Mouse (Mus musculus) heart, adult 11 months (tissue): Measurements from ENCODE around the gene Gpr61.

Source experiments
- DNase-seq: peaks from one replicate; pipeline ENCODE4 v3.0.0; 2022

Gene Gpr61

GRCm38 (mm10) chr3:108178756-108179715 lies 24.4 kb upstream of the Gpr61 start:
- peak; percentile 80 for DNase-seq

GRCm38 (mm10) chr3:108174672-108175531 lies 20.2 kb upstream of the Gpr61 start:
- DNase-seq: peak; percentile 93

- no peak for DNase-seq
Observed at GRCm38 (mm10) chr3:108169199-108169598, 14.5 kb upstream of the Gpr61 start.

DNA sequence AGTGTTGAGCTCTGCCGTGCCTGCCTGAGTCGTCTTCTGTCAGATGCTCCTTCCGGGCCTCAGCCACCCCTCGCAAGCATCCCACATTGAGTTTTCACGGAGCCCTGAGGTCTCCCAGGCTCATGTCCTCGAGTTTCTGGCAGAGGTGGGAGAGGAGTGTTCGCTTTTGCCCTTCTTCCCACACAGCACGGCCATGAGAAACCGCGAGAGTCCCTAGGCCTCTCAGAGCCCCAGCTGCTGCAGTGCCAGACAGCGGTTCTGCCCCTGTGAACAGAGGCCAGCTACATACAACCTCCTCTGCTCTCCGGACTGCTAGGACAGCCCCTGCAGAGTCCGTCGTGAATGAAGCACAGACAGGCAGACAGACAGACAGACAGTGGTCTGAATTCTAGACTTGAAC lies 12.8 kb upstream of the Gpr61 start:
- DNase-seq: peak; percentile 92

- peak; percentile 98 for DNase-seq
Observed at GRCm38 (mm10) chr3:108166486-108167211, 12.0 kb upstream of the Gpr61 start.

DNA sequence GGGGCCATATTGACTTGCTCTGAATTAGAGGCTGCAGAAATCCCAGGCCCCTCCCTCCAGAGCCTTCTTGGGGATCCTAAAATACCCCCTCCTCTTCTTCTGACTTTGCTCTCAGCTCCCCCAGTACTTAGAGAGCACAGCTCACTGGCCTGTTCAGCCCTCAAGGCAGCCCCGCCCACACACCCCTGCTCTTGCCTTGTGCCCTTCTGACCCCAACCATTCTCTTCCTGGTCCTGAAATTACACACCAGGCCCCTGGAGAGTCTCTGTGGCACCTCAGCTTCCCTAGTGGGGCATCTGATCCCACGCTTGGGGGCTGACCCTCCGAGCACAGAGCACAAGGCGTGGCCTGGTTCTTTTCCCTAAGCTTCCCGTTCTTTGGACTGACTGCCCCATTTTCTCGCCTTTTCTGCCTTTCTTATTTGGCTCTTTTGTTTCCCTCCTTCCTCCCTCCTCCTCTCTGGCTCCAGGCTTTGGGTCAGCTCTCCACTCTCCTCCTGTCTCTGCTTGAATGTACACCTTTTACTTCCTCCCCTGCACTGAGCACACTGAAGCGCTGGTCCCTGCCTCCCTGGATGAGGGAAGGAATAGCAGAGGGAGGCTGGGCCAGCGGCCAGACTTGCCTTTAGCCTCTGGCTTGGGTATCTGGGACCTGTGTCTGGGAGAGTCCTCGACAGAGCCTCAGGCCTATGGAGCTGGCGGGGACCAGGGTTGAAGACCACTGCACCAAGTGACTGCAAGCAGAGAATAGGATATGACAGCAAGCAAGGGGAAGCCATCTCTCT lies 11.0 kb upstream of the Gpr61 start:
- peak; percentile 94 for DNase-seq

DNA sequence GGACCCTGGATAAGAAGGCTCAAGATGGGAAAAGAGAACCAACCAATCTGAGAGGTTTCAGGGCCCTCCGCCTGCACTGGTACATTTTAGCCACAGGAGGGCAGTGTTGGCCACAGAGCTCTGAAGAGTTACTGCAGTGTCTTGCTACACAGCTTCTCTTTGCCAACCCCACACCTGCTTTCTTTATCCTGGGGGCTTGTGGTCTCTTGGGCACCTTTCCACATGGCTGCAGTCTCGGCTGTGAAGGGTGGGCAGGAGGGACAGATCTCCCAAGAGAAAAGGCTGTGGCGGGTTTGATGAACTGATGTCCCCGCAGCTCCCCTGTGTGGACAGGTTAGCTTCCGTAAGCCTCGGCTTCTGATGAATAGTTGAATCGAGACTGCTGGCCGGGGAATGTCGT lies 10.1 kb upstream of the Gpr61 start:
- DNase-seq: peak; percentile 96

DNA sequence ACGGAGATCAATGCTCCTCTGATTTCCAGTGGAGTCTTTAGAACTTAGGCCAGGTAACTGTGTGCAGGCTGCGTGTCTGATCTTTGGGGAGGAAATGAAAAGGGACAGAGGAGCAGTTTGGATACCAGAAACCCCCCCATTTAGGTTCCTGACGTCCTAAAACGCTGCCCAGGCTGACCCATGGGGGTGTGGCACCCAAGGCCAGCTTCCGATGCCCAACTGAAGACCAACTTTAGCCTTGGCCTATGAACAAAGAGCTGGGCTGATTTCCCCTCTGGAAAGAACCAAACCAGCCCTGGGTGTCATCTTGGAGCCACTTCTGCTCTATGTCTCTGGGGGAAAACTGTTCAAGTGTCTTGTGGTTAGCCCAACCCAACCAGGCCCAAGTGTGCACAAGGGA lies 9.4 kb upstream of the Gpr61 start:
- DNase-seq: peak; percentile 74

- peak; percentile 91 for DNase-seq
Observed at GRCm38 (mm10) chr3:108158383-108159037, 3.8 kb upstream of the Gpr61 start.

- DNase-seq: peak; percentile 77
Observed at GRCm38 (mm10) chr3:108152290-108152689, 2.4 kb downstream of the Gpr61 start.

DNA sequence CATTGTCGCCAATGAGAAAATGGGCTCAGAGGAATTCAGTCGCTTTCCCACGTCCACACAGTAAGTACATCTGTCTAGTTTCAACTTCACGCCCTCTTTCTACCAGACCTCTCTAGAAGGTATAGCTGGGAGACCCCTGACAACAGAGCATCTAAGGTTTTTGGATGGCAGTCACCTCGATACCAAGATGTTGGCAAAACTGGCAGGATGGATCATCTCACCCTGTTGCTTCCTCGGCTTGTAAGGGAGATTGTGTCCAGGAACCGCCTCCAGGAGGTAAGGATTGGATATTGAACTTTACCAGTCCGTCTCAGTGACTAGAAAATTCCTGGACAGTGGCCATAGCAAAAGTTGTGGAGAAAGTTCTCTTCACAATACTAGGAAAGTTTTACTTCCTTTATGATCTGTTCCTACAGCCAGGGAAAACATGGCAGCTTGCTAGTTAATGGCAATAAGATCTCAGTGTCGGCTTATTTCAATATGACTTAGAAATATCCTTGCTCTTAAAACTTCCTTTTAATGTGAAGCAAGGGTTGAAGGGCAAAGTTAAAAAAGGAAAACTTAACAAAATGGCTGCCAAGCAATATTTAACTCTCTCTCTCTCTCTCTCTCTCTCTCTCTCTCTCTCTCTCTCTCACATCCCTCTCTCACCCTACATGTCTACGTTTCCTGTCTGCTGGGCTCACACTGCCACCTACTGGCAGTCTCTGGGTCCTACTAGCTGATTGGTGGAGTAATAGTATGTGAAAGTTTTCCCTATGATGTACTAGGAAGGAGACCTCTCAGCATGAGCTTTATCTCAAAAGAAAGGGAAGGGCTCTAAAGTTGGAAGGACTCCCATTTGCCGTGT lies 7.1 kb downstream of the Gpr61 start:
- DNase-seq: peak; percentile 97

DNA sequence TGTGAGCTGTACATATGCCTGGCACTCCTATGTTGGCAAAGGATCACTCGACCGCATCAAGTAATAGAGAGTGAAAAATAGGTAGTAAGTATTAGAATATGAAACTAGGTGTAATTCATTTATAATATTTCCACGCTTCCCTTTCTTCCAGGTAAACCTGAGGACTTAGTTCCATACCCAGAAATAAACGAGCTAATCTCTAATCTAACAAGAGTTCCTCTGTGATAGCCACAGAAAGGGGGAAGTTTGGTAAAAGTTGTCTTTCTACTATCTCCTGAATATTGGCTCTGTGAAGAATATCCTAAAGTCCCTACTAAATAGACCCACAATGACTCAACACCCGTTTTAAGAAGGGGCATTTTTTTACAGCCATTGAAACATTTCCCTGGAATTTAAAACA lies 8.0 kb downstream of the Gpr61 start:
- no peak for DNase-seq

DNA sequence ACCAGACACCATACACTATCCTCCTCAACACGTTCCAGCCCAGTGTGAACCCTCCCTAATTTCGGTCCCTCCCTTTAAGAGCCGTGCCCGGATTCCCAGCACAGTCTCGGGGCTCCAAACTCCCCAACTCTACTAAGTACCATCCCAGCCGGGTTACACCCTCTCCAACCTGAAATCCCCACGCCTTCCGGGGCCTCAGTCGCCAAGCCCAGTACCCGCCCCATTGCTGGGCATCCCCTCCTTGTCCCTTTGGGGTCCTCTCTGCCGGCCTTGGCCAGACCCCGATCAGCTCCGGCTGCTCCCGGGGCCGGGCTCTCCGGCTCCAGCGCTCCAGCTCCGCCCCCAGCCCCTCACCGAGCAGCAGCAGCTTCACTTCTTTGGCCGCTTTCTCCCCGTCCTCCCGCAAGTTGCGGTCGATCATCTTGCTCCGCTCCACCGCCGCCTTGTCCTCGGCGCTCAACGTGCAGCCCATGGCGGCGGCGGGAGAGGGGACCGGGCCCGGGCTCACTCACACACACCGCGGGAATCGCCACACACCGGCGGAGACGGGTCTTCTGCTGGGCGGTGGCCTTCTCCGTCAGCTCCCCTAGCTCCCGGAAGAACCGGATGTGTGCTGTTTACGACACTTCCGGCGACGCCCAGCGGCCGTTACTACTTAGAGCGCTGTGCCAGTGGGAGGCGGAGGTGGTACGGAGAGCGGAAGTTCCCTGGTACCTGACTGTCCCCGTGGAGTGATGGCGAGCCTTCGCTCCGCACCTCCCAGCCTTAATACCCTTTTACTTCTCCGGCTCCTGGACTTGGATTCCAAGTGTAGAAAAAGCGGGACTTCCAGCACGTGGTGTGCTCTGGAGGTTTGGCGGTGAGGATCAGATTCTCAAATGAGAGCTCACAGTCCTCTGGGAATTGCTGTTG lies 8.9 kb downstream of the Gpr61 start, which contains the start of gene Gnai3:
Gene Gnai3 (minus strand): TSS at position 613 of the 912 bp plus-strand sequence.
- DNase-seq: peak; percentile 99

DNA sequence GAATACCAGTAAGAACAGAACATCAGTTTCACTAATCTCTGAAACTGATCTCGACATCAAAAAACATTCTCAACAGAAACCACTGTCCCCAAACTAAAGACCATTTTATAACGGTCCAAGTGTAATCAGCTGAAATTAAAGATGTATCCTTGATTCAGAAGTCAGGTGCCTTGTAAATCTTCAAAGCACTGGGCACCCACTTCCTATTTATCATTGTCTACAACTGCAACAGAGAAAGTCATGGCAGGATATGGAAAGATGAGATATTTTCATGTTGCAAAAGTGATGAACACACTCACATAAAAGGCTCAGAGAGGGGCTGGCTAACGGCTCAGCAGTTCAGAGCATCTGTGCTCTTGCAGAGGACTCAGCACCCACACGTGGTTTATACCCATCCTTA lies 13.9 kb downstream of the Gpr61 start:
- DNase-seq: peak; percentile 64

DNA sequence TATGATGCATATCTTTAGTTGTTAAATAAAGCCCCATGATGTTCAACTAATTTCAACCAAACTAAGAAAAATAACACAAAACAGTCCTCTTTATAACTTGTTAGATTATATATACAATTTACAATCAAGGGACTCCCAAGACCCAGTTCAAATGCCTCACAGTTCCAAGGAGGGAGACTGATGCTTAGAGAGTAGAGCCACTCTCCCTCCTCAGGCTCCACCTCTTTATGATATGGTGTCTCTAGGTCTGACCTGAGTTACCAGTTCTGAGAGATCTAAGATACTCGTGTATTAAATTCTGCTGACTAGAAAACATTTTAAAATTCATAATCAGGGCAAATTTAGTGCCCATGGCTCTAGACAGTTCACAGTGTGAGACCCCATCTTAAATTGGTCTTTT lies 15.6 kb downstream of the Gpr61 start:
- DNase-seq: no peak

DNA sequence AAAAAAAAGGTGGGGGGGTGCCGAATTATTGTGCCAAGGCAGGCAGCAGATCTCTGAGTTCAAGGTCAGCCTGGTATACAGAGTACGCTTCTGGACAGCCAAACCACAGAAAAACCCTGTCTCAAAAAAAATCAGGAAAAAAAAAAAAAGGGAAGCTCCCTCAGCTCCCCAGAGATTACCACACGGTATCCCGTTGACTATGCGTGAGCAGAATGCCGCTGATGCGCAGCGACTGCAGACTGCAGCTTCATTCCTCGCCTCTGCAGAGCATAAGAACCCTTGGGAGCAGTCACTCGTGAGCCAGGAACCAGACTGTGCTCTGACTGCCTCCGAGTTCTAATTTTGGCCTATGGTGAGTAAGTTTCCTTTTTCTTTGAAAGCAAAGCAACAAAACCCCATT lies 20.0 kb downstream of the Gpr61 start:
- DNase-seq: peak; percentile 94

- DNase-seq: peak; percentile 80
Observed at GRCm38 (mm10) chr3:108132484-108132883, 22.2 kb downstream of the Gpr61 start.

DNA sequence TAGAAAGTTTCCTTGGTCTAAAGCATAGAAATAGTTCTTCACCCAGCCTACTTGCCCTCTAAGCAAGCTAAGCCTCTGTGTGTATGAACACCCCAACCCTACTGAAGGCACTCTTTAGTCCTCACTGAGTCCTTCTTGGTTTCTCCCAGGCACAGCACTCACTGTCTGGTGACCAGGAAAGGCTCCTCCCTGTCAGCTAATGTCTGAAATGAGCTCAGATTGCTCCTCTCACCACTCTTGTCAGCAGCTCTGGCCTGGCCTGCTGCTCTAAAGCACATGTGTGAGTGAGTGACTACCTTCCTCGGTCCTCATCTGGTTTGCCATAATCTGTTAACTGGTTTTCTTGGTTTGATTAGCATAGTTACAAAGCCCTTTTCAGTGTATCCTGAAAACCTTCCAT lies 22.9 kb downstream of the Gpr61 start:
- peak; percentile 91 for DNase-seq

GRCm38 (mm10) chr3:108131216-108131615 lies 23.5 kb downstream of the Gpr61 start:
- DNase-seq: peak; percentile 55
